Mouse (Mus musculus) midbrain, embryonic 16.5 days (tissue): Measurements from ENCODE around the gene Mesp2. TPM values are rescaled to one million over a fixed set of nuclear protein-coding genes. Genes with fewer than 3 reads are reported as not detected.

Experiments
- ATAC-seq: fragments of 200-750 bp; cut with Nextera tagmentation; 2 replicates; pipeline ENCODE4 v1.8.0; 2017; ENCODE audit warnings: moderate TSS enrichment
- H3K27ac ChIP-seq: fragments of 300-500 bp; sonication (generic); 2 replicates; pipeline ENCODE4 v1.5.1; 2014; ENCODE audit warnings: mild to moderate bottlenecking, low read length, mixed read lengths
- H3K27me3 ChIP-seq: fragments of 300-500 bp; sonication (generic); 2 replicates; pipeline ENCODE4 v1.6.1; 2014; ENCODE audit warnings: low read depth, low read length, mixed read lengths; ENCODE audit not compliant: control insufficient read depth, insufficient read depth
- H3K36me3 ChIP-seq: fragments of 300-500 bp; sonication (generic); 2 replicates; pipeline ENCODE4 v1.6.1; 2014; ENCODE audit warnings: mild to moderate bottlenecking, low read length, moderate library complexity, mixed read lengths; ENCODE audit not compliant: control insufficient read depth, insufficient read depth
- H3K4me1 ChIP-seq: fragments of 300-500 bp; sonication (generic); 2 replicates; pipeline ENCODE4 v1.6.1; 2014; ENCODE audit warnings: mild to moderate bottlenecking, low read length, mixed read lengths; ENCODE audit not compliant: control insufficient read depth, insufficient read depth
- H3K4me2 ChIP-seq: fragments of 300-500 bp; sonication (generic); 2 replicates; pipeline ENCODE4 v1.6.1; 2014; ENCODE audit warnings: mild to moderate bottlenecking, low read length, mixed read lengths
- H3K4me3 ChIP-seq: fragments of 300-500 bp; sonication (generic); 2 replicates; pipeline ENCODE4 v1.5.1; 2014; ENCODE audit warnings: low read depth, mild to moderate bottlenecking, low read length, moderate library complexity, mixed read lengths
- H3K9ac ChIP-seq: fragments of 300-500 bp; sonication (generic); 2 replicates; pipeline ENCODE4 v1.6.1; 2014; ENCODE audit warnings: low read depth, low read length, mixed read lengths
- H3K9me3 ChIP-seq: fragments of 300-500 bp; sonication (generic); replicated peaks from 2 replicates; pipeline ENCODE4 v1.6.1; 2014; ENCODE audit warnings: mild to moderate bottlenecking, low read length, mixed read lengths; ENCODE audit not compliant: control insufficient read depth, poor library complexity, severe bottlenecking
- WGBS: fragments of 180-500 bp; shearing (Covaris S2); extraction: QIAGEN DNeasy Blood & Tissue Kit; methylation state at CpG from one replicate; pipeline ENCODE4 v1.1.7; 2014; 5-methylcytosine and 5-hydroxymethylcytosine counted together
- polyA plus RNA-seq: library from polyadenylated mRNA; unstranded; fragments of >200 nt; fragmentation: Nextera tagmentation; extraction: Ambion mirVana; gene quantifications from 2 replicates; pipeline ENCODE4 v1.2.1, GENCODE M21; 2015

The Mesp2 gene
- polyA plus RNA-seq, 1 experiment from 2014 or later, result 1.4 TPM

DNA sequence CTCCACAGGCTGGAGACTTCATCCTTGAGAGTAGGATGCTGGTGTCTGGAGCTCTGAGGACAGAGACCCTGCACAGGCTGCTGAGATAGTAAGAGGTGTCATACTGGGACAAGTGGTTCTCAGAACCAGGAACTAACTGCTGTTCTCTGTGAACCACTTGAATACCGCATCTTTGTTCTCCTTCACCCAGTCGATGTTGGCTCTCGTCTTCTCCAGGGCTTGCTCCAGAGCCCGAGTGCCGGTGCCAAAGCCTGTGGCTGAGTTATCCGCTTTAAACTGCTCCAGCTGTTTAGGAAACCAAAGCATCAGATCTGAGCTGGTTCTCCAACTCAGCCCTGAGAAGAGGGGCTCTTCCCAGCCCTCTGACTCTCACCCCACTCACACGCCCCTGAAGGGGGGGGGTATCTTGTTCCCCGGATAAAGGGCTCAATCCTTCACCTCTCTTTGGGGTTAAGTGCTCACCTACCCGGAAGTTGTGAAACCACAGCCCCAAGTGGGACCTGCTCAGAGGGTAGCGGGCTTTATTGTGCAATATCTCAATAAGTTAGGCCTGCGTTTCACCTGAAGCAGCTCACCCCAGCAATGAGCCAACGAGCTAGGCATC is 11.7 kb downstream of the Mesp2 start:
- Histone ChIP-seq H3K4me1 (no peaks in the 10 kb centered on the region), H3K36me3 (no peaks in the 10 kb centered on the region), H3K4me2 (no peak overlapping the region), H3K9ac (no peak overlapping the region), H3K4me3 (no peak overlapping the region), H3K9me3 (0 out of 2 replicates have a peak, but pooled peaks cover 5% of the 10 kb centered on the region), H3K27ac (no peak overlapping the region), H3K27me3 (no peaks in the 10 kb centered on the region; the same call in 1 of the 2 replicates)
- WGBS, result 87% methylated on average over 12 of the region's 12 CpGs
- no peak for ATAC-seq

DNA sequence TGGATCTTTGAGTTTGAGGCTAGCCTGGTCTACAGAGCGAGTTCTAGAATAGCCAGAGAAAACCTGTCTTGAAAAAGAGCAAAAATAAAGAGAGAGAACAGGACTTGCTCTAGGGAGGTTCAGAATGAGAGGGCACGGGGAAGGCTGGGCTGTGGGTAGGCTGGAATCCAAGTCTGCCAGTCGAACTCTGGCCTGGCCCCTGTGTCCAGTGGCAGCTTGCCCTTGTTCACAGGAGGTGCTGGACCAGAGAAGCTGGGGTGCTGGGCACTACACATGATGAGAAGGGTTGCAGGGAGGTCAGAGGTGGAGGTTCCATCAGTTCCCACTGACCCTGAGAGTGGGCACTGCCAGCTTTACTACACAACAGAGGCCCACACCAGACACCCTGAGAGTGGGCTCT is 17.8 kb downstream of the Mesp2 start:
- H3K36me3 ChIP-seq, result no peaks in the 10 kb centered on the region
- no peaks in the 10 kb centered on the region for H3K4me1 ChIP-seq
- 77% methylated on average over 3 of the region's 3 CpGs for WGBS
- H3K4me3 ChIP-seq, result no peak overlapping the region
- H3K9ac ChIP-seq, result no peak overlapping the region
- ATAC-seq, result no peak
- H3K27me3 ChIP-seq, result no peaks in the 10 kb centered on the region
- no peak overlapping the region for H3K4me2 ChIP-seq
- no peak overlapping the region for H3K27ac ChIP-seq
- 0 out of 2 replicates have a peak, but pooled peaks cover 5% of the 10 kb centered on the region for H3K9me3 ChIP-seq

DNA sequence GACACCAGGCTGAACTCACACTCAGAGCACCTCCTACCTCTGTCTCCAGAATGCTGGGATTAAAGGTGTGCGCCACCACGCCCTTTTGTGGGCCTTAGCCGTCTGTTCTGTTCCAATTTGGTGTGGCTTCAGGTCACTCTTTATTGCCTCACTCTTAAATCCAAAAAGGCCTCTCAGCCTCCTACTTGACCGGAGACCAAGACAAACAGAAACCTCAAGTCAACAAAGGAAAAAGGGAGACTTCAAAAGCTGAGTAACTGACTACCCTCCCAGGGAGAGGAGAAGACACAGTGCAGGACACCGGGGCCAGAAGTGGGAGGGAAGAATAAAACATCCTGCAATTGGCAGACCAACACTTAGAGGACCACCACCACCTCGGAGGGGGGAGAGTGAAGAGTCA is 20.6 kb downstream of the Mesp2 start:
- Histone ChIP-seq H3K4me2 (no peak overlapping the region), H3K9me3 (no peaks in the 10 kb centered on the region), H3K27me3 (no peaks in the 10 kb centered on the region), H3K27ac (no peak overlapping the region), H3K9ac (no peak overlapping the region), H3K4me3 (no peak overlapping the region), H3K36me3 (no peaks in the 10 kb centered on the region), H3K4me1 (no peaks in the 10 kb centered on the region)
- 78% methylated on average over 6 of the region's 6 CpGs for WGBS
- ATAC-seq, result no peak

DNA sequence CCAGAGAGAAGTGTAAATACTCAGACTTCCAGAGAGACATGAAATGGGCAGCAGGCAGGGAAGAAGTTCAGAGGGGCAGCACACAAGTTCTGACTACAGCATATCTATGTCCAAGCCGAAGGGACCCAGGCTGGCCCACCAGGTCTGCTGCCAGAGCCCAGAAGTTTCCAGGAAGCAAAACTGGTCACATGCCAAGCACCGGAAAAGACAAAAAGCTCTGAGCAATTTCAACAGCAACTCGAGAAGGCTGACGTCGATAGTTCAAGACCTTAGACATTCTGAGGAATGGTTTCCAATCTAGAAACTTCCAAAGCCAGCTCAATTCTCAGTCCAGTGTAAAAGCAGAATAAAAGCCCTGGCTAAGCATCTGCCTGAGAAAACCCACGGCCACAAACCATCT is 21.1 kb downstream of the Mesp2 start:
- no peak for ATAC-seq
- Histone ChIP-seq H3K27me3 (no peaks in the 10 kb centered on the region), H3K9me3 (no peaks in the 10 kb centered on the region), H3K4me2 (no peak overlapping the region), H3K36me3 (no peaks in the 10 kb centered on the region), H3K9ac (no peak overlapping the region), H3K4me1 (no peaks in the 10 kb centered on the region), H3K27ac (no peak overlapping the region), H3K4me3 (no peak overlapping the region)
- WGBS, result 80% methylated on average over 6 of the region's 6 CpGs

DNA sequence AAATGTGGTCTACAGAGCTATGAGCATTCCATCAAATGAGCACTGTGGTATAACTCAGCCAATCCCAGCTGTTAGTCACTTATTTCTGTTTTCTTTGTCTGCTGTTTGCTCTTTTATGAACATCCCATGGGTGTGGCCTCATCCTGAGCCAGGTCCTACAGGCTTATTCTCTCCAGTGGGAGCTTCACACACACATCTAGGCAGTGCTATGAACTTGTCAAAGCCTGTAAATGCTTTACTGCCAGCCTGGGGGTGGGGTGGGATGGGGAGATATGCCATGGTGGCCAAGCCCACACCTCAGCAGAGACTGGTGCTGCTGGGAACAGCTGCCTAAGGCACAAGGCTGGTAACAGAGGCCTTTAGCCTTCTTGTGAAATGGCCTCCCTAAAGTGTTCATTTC is 22.5 kb downstream of the Mesp2 start:
- no peak overlapping the region for H3K9ac ChIP-seq
- ATAC-seq, result no peak

DNA sequence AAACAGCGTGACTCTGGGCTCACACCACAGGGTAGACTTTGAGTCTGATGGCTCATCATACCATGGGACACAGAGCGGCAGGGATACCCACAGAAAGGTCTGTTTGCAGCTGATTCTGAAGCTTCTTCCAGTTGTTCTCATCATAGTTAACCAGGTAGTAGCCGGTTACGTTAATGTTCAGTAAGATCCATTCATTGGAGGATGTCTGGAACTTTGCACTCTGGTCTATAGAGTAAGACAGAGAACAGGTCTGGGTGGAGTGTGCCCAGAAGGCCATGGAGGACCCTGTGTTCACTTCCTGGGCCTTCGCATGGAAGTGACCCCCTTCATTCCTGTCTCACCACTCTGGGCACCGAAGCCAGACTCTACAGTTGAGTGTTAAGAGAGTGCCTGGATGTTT is 24.7 kb downstream of the Mesp2 start:
- no peak overlapping the region for H3K4me2 ChIP-seq
- no peaks in the 10 kb centered on the region for H3K36me3 ChIP-seq
- 94% methylated on average over 6 of the region's 6 CpGs for WGBS
- no peak overlapping the region for H3K4me3 ChIP-seq
- H3K9ac ChIP-seq, result no peak overlapping the region
- no peaks in the 10 kb centered on the region for H3K27me3 ChIP-seq
- no peaks in the 10 kb centered on the region for H3K4me1 ChIP-seq
- H3K27ac ChIP-seq, result no peak overlapping the region
- no peaks in the 10 kb centered on the region for H3K9me3 ChIP-seq
- ATAC-seq, result no peak

More for the DNA sequence above, 22.5 kb downstream of the Mesp2 start:
- no peak overlapping the region for H3K4me3 ChIP-seq
- no peaks in the 10 kb centered on the region for H3K4me1 ChIP-seq
- no peaks in the 10 kb centered on the region for H3K27me3 ChIP-seq
- no peak overlapping the region for H3K27ac ChIP-seq
- H3K9me3 ChIP-seq, result no peaks in the 10 kb centered on the region
- no peak overlapping the region for H3K4me2 ChIP-seq
- H3K36me3 ChIP-seq, result no peaks in the 10 kb centered on the region

DNA sequence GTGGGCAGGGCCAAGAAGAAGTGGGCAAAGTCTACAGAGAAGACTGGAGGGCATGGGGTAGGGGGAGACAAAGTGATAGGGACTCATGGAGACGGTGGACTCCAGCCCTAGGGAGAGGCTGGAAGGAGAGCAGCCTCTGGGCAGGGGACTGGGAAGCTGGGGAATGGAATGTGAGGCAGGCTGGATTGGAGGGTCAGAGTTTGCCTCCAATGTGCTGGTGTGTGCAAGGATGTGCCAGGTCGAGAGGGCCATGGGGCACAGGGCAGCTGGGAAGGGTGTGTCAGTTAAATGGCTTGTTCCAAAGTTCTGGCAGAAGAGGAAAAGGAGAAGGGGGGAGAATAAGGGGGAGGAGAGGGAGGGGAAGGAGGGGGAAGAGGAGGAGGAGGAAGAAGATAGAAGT is 26.7 kb downstream of the Mesp2 start:
- no peak overlapping the region for H3K4me3 ChIP-seq
- no peak overlapping the region for H3K27ac ChIP-seq
- H3K36me3 ChIP-seq, result no peaks in the 10 kb centered on the region
- no peaks in the 10 kb centered on the region for H3K27me3 ChIP-seq
- 75% methylated on average over 2 of the region's 2 CpGs for WGBS
- ATAC-seq, result no peak
- no peaks in the 10 kb centered on the region for H3K9me3 ChIP-seq
- H3K4me2 ChIP-seq, result no peak overlapping the region
- H3K9ac ChIP-seq, result no peak overlapping the region
- H3K4me1 ChIP-seq, result no peaks in the 10 kb centered on the region

DNA sequence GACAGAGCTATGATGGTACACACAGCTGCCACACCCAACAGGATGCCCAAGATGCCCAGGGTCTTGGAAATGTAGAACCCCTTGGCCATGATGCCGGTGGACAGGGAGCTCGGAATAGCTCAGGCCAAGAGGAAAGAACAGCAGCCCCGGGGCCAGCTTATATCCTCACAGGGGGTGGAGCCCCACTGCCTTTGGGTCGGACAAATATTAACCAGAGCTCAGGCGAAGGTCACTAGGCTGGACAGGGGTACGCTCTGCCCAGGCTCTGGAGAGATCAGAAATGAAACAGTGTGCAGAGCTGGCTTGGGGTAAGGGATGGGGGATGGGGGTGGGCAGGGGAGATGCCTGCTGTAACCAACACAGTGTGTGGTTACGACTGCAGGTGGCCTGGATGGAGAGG is 31.6 kb downstream of the Mesp2 start:
- H3K4me2 ChIP-seq, result no peak overlapping the region
- no peaks in the 10 kb centered on the region for H3K4me1 ChIP-seq
- H3K9me3 ChIP-seq, result no peaks in the 10 kb centered on the region
- no peak for ATAC-seq
- H3K27ac ChIP-seq, result no peak overlapping the region
- WGBS, result 62% methylated on average over 7 of the region's 7 CpGs
- H3K9ac ChIP-seq, result no peak overlapping the region
- peaks cover 4% of the 10 kb centered on the region; the same call in 1 of the 2 replicates for H3K27me3 ChIP-seq
- H3K4me3 ChIP-seq, result no peak overlapping the region
- no peaks in the 10 kb centered on the region for H3K36me3 ChIP-seq

DNA sequence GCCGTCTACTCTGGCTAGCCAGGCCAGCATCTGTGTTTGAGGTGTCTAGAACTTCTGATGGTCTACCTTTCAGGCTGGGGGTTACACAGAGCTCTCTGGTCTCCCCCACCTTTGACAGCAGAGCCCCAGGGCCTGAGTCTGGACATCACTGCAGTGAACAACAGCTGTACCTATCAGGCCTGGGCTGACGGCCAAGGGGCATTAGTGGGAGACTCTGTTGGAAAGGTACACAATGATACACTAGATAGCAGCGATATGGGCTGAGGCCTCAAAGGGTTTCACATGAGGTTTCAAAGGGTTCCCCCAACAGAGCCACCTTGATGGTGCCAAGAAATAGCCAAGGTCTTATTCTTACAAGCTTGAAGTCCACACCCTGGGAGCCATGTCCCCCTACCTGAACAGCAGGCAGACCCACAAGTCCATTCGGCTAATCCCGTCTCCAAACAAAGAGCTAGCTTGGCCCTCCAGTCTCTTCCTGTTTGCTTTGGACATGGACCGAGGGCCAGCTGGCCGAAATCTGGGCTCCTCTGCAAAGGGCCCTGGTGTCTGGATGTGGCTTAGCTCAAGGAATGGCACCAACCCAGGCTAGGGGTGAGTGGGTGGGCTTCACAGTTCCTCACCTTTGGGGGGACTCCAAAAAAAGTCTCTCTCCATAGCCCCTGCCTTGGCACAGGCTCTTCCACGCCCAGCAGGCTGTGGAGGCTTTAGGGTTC is 33.7 kb downstream of the Mesp2 start:
- ATAC-seq, result no peak
- 76% methylated on average over 8 of the region's 8 CpGs for WGBS
- H3K9me3 ChIP-seq, result no peaks in the 10 kb centered on the region

More for the DNA sequence above, 33.7 kb downstream of the Mesp2 start:
- no peaks in the 10 kb centered on the region for H3K4me1 ChIP-seq
- H3K27ac ChIP-seq, result no peak overlapping the region
- H3K4me3 ChIP-seq, result no peak overlapping the region
- no peak overlapping the region for H3K4me2 ChIP-seq
- H3K9ac ChIP-seq, result no peak overlapping the region
- H3K36me3 ChIP-seq, result no peaks in the 10 kb centered on the region
- peaks cover 7% of the 10 kb centered on the region; the same call in 1 of the 2 replicates for H3K27me3 ChIP-seq
